Mouse (Mus musculus): ENCODE results near the gene Cog7.

Gene Cog7

DNA sequence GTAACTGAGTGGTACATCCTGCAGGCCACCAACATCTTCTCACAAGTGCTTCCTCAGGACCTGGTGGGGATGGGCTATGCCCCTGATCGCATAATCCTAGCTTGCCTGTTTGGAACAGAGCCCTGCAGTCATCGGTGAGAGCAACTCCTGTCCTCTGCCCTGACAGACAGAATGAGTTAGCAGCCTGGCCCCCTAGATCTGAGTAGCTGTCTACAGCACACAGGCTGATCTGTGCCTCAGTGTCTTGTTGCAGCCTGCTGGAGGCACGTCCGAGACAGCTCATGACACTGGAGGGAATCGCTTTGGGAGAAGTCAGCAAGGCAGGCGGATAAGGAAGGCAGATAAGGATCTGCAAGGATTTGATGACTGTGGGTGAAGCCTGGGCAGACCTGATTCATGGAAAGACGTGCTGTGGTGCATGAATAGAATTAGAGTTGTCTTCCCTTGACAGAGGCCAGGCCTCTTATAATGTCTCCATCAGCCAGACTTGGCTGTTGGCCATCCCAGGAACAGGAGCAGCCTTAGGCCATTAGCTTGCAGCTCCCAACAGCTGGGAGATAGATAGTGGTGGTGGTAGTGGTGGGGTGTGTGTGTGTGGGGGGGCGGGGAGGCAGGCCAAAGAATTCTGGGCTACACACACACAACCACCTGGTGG lies 78.6 kb downstream of the Cog7 start:
- in situ Hi-C loops (cut with MboI; ENCODE audit: low sequenced_read_pairs), result no loop called here

DNA sequence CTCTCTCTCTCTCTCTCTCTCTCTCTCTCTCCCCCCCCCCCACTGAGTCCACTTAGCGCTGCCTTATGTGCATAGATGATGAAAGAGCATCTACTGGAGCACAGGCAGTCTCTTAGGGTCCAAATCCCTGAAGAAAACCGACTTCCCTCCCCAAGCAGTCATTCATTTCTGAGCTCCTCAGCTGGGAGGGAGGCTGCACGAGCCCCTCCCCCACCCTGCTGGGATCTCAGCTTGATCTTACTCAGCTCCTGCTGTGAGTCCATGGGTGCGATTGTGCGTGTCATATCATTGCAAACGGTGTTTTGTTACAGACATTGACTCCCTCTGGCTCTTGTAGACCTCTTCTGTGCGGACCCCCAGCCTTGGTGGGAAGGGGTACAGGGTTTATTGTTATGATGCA lies 81.6 kb downstream of the Cog7 start:
- in situ Hi-C loops (cut with MboI; ENCODE audit: low sequenced_read_pairs), result no loop called here

GRCm38 (mm10) chr7:121899311-121899710 lies 82.2 kb downstream of the Cog7 start:
- in situ Hi-C loops (cut with MboI; ENCODE audit: low sequenced_read_pairs), result no loop called here

DNA sequence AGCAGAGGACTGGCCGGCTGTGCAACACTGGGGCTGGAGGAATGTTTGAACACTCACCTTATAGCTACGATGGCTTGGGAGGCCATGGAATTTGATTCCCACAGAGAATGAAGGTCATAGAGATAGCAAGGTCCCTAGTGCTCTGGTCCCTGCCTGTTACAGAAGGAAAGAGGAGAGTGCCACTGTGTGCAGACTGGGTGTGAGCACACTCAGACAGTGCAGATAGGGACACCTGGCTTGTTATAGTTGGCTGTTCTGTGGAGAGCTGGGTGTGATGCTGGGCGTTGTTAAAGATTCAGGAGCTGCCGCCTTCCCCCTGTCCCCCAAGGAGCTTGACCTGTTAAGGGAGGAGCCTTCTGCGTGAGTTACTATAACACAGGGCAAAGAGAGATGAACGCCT lies 84.8 kb downstream of the Cog7 start:
- in situ Hi-C loops (cut with MboI; ENCODE audit: low sequenced_read_pairs), result no loop called here

- in situ Hi-C loops (cut with MboI; ENCODE audit: low sequenced_read_pairs), result no loop called here
These were observed 90.7 kb downstream of the Cog7 start for GRCm38 (mm10) chr7:121890636-121891360.

DNA sequence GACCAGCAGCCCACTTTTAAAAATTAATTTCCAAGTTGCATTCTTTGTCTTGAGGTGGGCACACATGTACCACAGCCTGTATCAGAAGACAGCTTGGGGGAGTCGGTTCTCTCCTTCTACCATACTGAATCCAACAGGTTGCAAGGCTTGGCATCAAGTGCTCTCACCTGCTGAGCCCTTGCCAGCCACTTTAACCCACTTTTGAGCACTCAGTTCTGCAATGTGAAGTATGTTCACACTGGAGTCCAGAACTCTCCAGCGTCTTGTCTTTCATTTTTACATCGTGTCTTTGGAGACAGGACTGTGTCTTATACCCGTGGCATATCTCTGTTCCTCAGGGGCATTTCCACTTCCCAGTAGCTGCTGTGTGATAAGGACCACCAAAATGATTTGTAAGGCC lies 101.3 kb downstream of the Cog7 start:
- in situ Hi-C loops (cut with MboI; ENCODE audit: low sequenced_read_pairs), result no loop called here

- in situ Hi-C loops (cut with MboI; ENCODE audit: low sequenced_read_pairs), result no loop called here
These were observed 106.7 kb downstream of the Cog7 start for GRCm38 (mm10) chr7:121874784-121875183.

GRCm38 (mm10) chr7:121873998-121874397 lies 107.5 kb downstream of the Cog7 start:
- in situ Hi-C loops (cut with MboI; ENCODE audit: low sequenced_read_pairs), result no loop called here

GRCm38 (mm10) chr7:121871631-121872030 lies 109.9 kb downstream of the Cog7 start:
- in situ Hi-C loops (cut with MboI; ENCODE audit: low sequenced_read_pairs), result no loop called here

DNA sequence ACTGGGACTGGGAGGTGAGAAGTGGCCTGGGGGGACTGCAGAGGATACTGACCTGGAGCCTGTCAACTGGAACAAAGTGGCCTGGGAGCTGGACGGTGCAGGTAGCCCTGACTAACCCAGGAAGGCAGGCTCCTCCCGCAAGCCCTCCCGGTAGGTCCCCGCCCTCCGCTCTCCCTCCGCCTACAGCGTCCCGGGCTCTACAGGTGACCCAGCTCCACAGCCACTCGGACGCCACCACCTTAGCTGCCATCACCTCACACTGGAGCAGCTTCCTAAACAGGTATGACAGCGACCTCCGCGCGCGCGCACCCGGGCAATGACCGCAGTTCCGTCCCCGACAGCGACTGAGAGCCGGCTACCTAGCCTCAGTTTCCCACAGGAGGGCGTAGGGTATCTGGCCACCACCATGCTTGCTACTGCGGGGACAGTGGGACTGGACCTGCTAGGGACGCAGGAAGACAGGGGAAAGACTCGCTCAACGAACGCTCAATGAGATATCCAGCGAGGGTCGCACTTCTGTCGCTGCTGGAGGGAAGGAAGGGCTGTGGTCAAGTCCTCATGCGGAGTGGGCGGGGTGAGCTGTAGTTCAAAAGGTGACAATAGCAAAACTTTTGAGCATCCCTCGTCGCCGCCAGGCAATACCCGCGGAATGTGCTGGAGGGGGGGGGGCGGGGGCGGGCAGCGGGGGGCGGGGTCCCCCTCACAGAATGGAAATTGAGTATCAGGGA lies 116.5 kb downstream of the Cog7 start, which contains the start of gene Scnn1b:
TSS of gene Scnn1b (plus strand) at position 181 of the 728 bp plus-strand sequence.
- in situ Hi-C loops (cut with MboI; ENCODE audit: low sequenced_read_pairs), result no loop called here

DNA sequence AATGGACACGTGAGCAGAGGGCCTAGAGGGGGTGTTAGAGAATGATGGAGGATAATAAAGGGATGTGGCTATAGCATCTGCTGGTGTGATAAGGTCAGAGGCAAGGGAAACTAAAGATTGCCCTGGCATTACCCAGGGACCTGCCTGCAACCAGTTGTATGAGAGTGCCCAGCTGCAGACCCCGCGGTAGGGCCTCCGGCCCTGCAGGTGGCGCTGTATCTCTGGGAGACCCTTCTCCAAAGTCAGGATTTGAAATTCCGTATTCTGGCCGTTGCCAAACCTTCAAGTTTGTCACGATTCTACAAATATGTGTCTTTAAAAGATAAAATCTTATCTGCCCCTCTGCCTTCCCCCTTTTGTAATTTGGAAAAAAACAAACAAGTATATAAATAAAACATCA lies 122.6 kb downstream of the Cog7 start:
- in situ Hi-C loops (cut with MboI; ENCODE audit: low sequenced_read_pairs), result no loop called here

DNA sequence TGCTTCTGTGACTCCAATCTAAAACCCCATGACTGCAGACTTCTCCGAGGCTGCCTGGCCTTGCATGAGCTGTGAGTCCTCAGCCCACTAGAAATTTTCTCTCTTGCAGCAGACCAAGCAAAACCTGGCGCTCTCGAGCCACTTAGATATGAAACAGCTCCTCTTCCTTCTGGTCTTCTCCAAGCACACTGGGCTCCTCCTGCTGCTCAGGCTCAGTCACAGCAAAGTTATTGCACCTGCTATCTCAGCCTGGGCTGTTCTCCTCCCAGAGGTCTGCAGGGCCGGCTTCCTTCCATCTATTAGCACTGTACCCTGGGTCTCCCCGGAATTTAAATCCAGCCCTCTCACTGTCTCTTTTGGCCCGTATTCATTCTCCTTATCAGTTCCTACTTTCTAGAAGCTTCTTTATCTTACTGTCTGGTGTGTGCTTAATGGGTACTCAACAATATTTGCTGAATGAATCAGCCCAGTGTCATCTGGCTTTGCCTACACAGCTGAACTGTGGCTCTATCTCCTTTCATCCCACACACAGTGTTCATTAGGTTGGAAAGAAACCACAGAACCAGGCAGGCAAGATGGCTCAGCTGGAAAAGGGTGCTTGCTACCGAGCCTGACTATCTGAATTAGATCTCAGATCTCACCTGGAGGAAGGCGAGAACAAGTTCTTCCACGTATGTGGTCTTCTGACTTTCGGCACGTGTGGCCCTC lies 124.2 kb downstream of the Cog7 start:
- in situ Hi-C loops (cut with MboI; ENCODE audit: low sequenced_read_pairs), result no loop called here

- in situ Hi-C loops (cut with MboI; ENCODE audit: low sequenced_read_pairs), result no loop called here
These were observed 132.9 kb downstream of the Cog7 start for GRCm38 (mm10) chr7:121848537-121849168.

GRCm38 (mm10) chr7:121845964-121846363 lies 135.5 kb downstream of the Cog7 start:
- in situ Hi-C loops (cut with MboI; ENCODE audit: low sequenced_read_pairs), result no loop called here

DNA sequence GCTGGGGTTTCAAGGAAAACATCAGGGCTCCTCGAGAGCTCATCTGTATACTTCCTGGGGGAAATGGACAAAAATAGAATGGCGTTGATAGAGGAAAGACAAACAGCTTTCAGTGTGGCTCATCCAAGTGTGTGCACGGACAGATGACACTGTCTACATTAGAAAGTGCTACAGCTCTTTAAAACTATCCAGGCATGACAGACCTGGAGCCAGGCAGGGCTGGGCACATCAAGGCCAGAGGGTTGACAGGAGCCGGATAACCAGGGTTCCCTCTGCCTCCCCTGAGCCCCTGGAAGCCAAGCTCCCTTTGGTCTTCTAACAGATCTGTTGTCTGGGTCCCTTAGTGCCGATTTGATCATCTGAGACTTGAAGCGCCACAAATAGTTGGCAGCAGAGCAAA lies 139.3 kb downstream of the Cog7 start:
- in situ Hi-C loops (cut with MboI; ENCODE audit: low sequenced_read_pairs), result no loop called here

GRCm38 (mm10) chr7:121840810-121841209 lies 140.7 kb downstream of the Cog7 start:
- in situ Hi-C loops (cut with MboI; ENCODE audit: low sequenced_read_pairs), result no loop called here

GRCm38 (mm10) chr7:121836827-121837226 lies 144.7 kb downstream of the Cog7 start:
- in situ Hi-C loops (cut with MboI; ENCODE audit: low sequenced_read_pairs), result no loop called here

DNA sequence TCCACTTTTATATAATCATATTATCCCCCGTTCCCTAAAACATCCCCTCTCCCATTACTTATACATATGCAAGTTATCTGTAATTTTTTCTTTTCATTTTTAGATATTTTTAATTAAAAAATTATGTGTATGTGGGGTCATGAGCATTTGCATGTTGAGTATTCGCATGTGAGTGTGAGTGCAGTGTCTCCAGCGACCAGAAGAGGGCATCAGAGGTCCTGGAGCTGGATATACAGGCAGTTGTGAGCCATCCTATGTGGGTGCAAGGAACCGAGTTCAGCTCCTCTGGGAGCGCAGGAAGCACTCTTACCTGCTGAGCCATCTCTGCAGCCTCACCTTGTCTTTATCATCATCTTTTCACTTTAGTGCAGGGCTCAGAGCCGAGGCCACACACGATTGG lies 146.1 kb downstream of the Cog7 start:
- in situ Hi-C loops (cut with MboI; ENCODE audit: low sequenced_read_pairs), result no loop called here
